Mouse (Mus musculus) MEL-GATA-1-ER (cell line): ENCODE data around the gene Fdxr.

Experiments used
- DNase-seq: peaks from one replicate; pipeline ENCODE4 v3.0.0-alpha.2; 2012; ENCODE audit warnings: low read depth; ENCODE audit errors: extremely low read depth

The Fdxr gene

GRCm38 (mm10) chr11:115270148-115270861, 6.5 kb downstream of the Fdxr start:
- DNase-seq, result no peak

GRCm38 (mm10) chr11:115269330-115270066, 7.4 kb downstream of the Fdxr start:
- no peak for DNase-seq

GRCm38 (mm10) chr11:115267958-115268357, 8.9 kb downstream of the Fdxr start:
- DNase-seq, result no peak

- DNase-seq, result no peak
Observed at GRCm38 (mm10) chr11:115267061-115267883, 9.6 kb downstream of the Fdxr start, which contains the start of gene Grin2c. Gene Grin2c, minus strand, starts transcription at chr11:115267243.

GRCm38 (mm10) chr11:115266400-115266778, 10.5 kb downstream of the Fdxr start:
- DNase-seq, result no peak

- DNase-seq, result no peak
Observed at GRCm38 (mm10) chr11:115265771-115266399, 11.0 kb downstream of the Fdxr start.

- DNase-seq, result no peak
Observed at GRCm38 (mm10) chr11:115264862-115265668, 11.8 kb downstream of the Fdxr start.

GRCm38 (mm10) chr11:115264136-115264861, 12.6 kb downstream of the Fdxr start:
- DNase-seq, result no peak

GRCm38 (mm10) chr11:115262954-115263353, 13.9 kb downstream of the Fdxr start:
- no peak for DNase-seq

GRCm38 (mm10) chr11:115259134-115259533, 17.7 kb downstream of the Fdxr start:
- DNase-seq, result no peak

- no peak for DNase-seq
Observed at GRCm38 (mm10) chr11:115257775-115258510, 18.9 kb downstream of the Fdxr start.

- no peak for DNase-seq
Observed at GRCm38 (mm10) chr11:115251258-115251657, 25.6 kb downstream of the Fdxr start.

- DNase-seq, result no peak
Observed at GRCm38 (mm10) chr11:115250405-115251090, 26.3 kb downstream of the Fdxr start.

GRCm38 (mm10) chr11:115249721-115250404, 27.0 kb downstream of the Fdxr start:
- no peak for DNase-seq

GRCm38 (mm10) chr11:115247945-115248344, 28.9 kb downstream of the Fdxr start:
- no peak for DNase-seq

GRCm38 (mm10) chr11:115247240-115247639, 29.6 kb downstream of the Fdxr start:
- DNase-seq, result no peak

GRCm38 (mm10) chr11:115246386-115246785, 30.5 kb downstream of the Fdxr start:
- DNase-seq, result no peak

GRCm38 (mm10) chr11:115244840-115245239, 32.0 kb downstream of the Fdxr start:
- no peak for DNase-seq
